30 mouse cellular contexts compared by ENCODE assay signal in genomic region chr1:82155961-82156360, GRCm38 (mm10).
DNase-seq lines count a peak whose midpoint lies in the region; TF ChIP-seq lines count a peak whose summit lies in the region.
"Had no signal": no experiment of that assay in that cellular context is flagged by ENCODE, and none has a peak within 500 bp of the region (broad histone marks: within the 10 kb centered on the region; RNA-seq: fewer than 3 reads in every experiment).

No protein-coding gene starts in this region.

- H3ac ChIP-seq in myocyte (ENCODE audit: control insufficient read depth, insufficient read length): no peak overlapping the region

- TF ChIP-seq CTCF in layer of hippocampus, adult 2 months (conservative IDR thresholded peaks at IDR 0.05): no peak

- H3K36me3 ChIP-seq in myocyte (ENCODE audit: control insufficient read depth, insufficient read depth): no peaks in the 10 kb centered on the region
- H3K36me3 ChIP-seq: embryonic facial prominence, embryonic 10.5 days; embryonic facial prominence, embryonic 13.5 days; forebrain, embryonic 10.5 days; G1E; heart, embryonic 12.5 days; heart, embryonic 15.5 days had no signal

- no peak for TF ChIP-seq POLR2A in myocyte (IDR thresholded peaks at IDR 0.05; ENCODE audit: insufficient read length, low read depth)

- H3K27ac ChIP-seq in layer of hippocampus, adult 2 months: peak overlapping the region; percentile 85; the same call in 1 of the 2 replicates
- H3K27ac ChIP-seq: embryonic facial prominence, embryonic 10.5 days; embryonic facial prominence, embryonic 13.5 days; forebrain, embryonic 10.5 days; forebrain, embryonic 13.5 days; gastrocnemius, adult 2 months; heart, embryonic 15.5 days; hindbrain, embryonic 14.5 days; hindbrain, postnatal 0 days had no signal

- H3K79me2 ChIP-seq in myocyte (ENCODE audit: control insufficient read depth, insufficient read depth): no peaks in the 10 kb centered on the region

- no peak overlapping the region for H3K4me3 ChIP-seq in layer of hippocampus, adult 2 months
- no peak overlapping the region for H3K4me3 ChIP-seq in myocyte
- H3K4me3 ChIP-seq: embryonic facial prominence, embryonic 10.5 days; embryonic facial prominence, embryonic 13.5 days; forebrain, embryonic 10.5 days; forebrain, embryonic 13.5 days; gastrocnemius, adult 2 months; heart, embryonic 12.5 days; heart, embryonic 15.5 days had no signal

- DNase-seq in layer of hippocampus, adult 2 months (ENCODE audit: low spot score in 2 of 2): no peak
- DNase-seq in layer of hippocampus, postnatal 36 days: no peak
- DNase-seq in 416B (ENCODE audit: low read depth): peak; percentile 15
- DNase-seq in NIH3T3 (ENCODE audit: low read depth): peak; percentile 17
- no peak for DNase-seq in liver
- DNase-seq in ovary, postnatal 14 days (ENCODE audit: low spot score): no peak
- no peak for DNase-seq in adrenal gland, postnatal 14 days
- DNase-seq: adrenal gland, postnatal 10 days; cerebellum, adult 11 months; cerebellum, adult 2 months; cerebellum, postnatal 10 days; cerebellum, postnatal 36 days; embryo, embryonic 11 days; forebrain, postnatal 0 days; gastrocnemius, adult 2 months; gastrocnemius, postnatal 14 days; heart, adult 11 months; heart, postnatal 10 days; heart, postnatal 4 days had no signal

- no peaks in the 10 kb centered on the region for H3K27me3 ChIP-seq in myocyte (ENCODE audit: control insufficient read depth, insufficient read depth, insufficient read length)
- H3K27me3 ChIP-seq: CH12.LX; embryonic facial prominence, embryonic 13.5 days; forebrain, embryonic 13.5 days; heart, embryonic 12.5 days; heart, embryonic 15.5 days had no signal

- no peak overlapping the region for H3K4me2 ChIP-seq in myocyte (ENCODE audit: low read depth)
- H3K4me2 ChIP-seq: embryonic facial prominence, embryonic 13.5 days; forebrain, embryonic 13.5 days; heart, embryonic 12.5 days; heart, embryonic 15.5 days; hindbrain, embryonic 14.5 days had no signal

TF ChIP-seq in myocyte, 11 proteins besides CTCF, POLR2A, EP300 and RAD21:
- TF ChIP-seq USF1 (IDR thresholded peaks at IDR 0.05; ENCODE audit: low read depth): peak; percentile 15
- TF ChIP-seq TCF3 (IDR thresholded peaks at IDR 0.05; ENCODE audit: insufficient read length, low read depth): no peak
- TF ChIP-seq E2F4 (IDR thresholded peaks at IDR 0.05; ENCODE audit: insufficient read depth): no peak
- peak; percentile 86 for TF ChIP-seq CEBPB (IDR thresholded peaks at IDR 0.05; ENCODE audit: insufficient read depth, poor library complexity, severe bottlenecking)
- TF ChIP-seq MAX (IDR thresholded peaks at IDR 0.05; ENCODE audit: low read depth): no peak

Comparison
In these comparisons a context has a peak if more than half of its experiments do, and no peak if none do; other contexts are left out.
1. DNase-seq: peak in 416B (single experiment) and NIH3T3 (single experiment); none in layer of hippocampus, adult 2 months (0 of 2), layer of hippocampus, postnatal 36 days (0 of 2), liver (single experiment), ovary, postnatal 14 days (single experiment) and adrenal gland, postnatal 14 days (single experiment).